Mouse (Mus musculus) embryo, embryonic 11.5 days (tissue): ENCODE results near the gene Rnf157.
A peak's percentile ranks its signal among the peaks of the same experiment; 100 is the strongest.

ENCODE experiments used
- DNase-seq: peaks from one replicate; pipeline ENCODE4 v3.0.0-alpha.2; 2012; ENCODE audit warnings: low read depth, low spot score

The Rnf157 gene

GRCm38 (mm10) chr11:116306126-116306982, 106.5 kb downstream of the Rnf157 start:
- peak; percentile 92 for DNase-seq

GRCm38 (mm10) chr11:116305423-116305822, 107.4 kb downstream of the Rnf157 start:
- no peak for DNase-seq

- DNase-seq: no peak
Measured at GRCm38 (mm10) chr11:116298621-116299020, 114.2 kb downstream of the Rnf157 start.

GRCm38 (mm10) chr11:116298221-116298620, 114.6 kb downstream of the Rnf157 start:
- no peak for DNase-seq

- no peak for DNase-seq
Measured at GRCm38 (mm10) chr11:116297017-116297416, 115.8 kb downstream of the Rnf157 start.

- no peak for DNase-seq
Measured at GRCm38 (mm10) chr11:116296191-116296734, 116.6 kb downstream of the Rnf157 start.

GRCm38 (mm10) chr11:116294319-116294718, 118.5 kb downstream of the Rnf157 start:
- DNase-seq: peak; percentile 75

- DNase-seq: no peak
Measured at GRCm38 (mm10) chr11:116293538-116294137, 119.2 kb downstream of the Rnf157 start.

- no peak for DNase-seq
Measured at GRCm38 (mm10) chr11:116292401-116292800, 120.4 kb downstream of the Rnf157 start.

GRCm38 (mm10) chr11:116290556-116290955, 122.3 kb downstream of the Rnf157 start:
- DNase-seq: no peak

GRCm38 (mm10) chr11:116287351-116287750, 125.5 kb downstream of the Rnf157 start:
- DNase-seq: no peak
